Comparison of ENCODE assay signal across 8 mouse cellular contexts in genomic region chr1:43310711-43311695, GRCm38 (mm10).
DNase-seq lines count a peak whose midpoint lies in the region; ATAC-seq and TF ChIP-seq lines count a peak whose summit lies in the region.

No protein-coding gene starts in this region.

- H3K9me3 ChIP-seq in kidney, embryonic 16.5 days (ENCODE audit: low read length): no peaks in the 10 kb centered on the region
- H3K9me3 ChIP-seq in liver, embryonic 11.5 days (ENCODE audit: control insufficient read depth, low read length): no peaks in the 10 kb centered on the region

- H3K9ac ChIP-seq in kidney, embryonic 16.5 days (replicated peaks; ENCODE audit: low read length): no peak overlapping the region; the same call in 1 of the 2 replicates
- H3K9ac ChIP-seq in liver, embryonic 11.5 days (ENCODE audit: low read depth, low read length): no peak overlapping the region

- TF ChIP-seq CTCF in olfactory bulb, adult 2 months (IDR thresholded peaks at IDR 0.05; ENCODE audit: insufficient read depth, low read depth, low read length): no peak

- no peak overlapping the region for H3K4me3 ChIP-seq in kidney, embryonic 16.5 days (ENCODE audit: low read length)
- H3K4me3 ChIP-seq in olfactory bulb, adult 2 months (ENCODE audit: insufficient read depth, low read depth, low read length): no peak overlapping the region
- H3K4me3 ChIP-seq in liver, embryonic 11.5 days (ENCODE audit: low read depth, low read length): no peak overlapping the region

- DNase-seq in right cerebral cortex, adult 18-20 months: peak; percentile 10
- no peak for DNase-seq in right cerebral cortex, postnatal 36 days (ENCODE audit: low spot score in 2 of 2)
- DNase-seq in heart, adult 8-10 months (ENCODE audit: low spot score): peak; percentile 63
- DNase-seq in liver, embryonic 11.5 days (ENCODE audit: low spot score): no peak
- DNase-seq in ovary, postnatal 10 days (ENCODE audit: low spot score): no peak
- no peak for DNase-seq in spleen, postnatal 10 days (ENCODE audit: low spot score in 2 of 2)

- peak overlapping the region; percentile 17 for H3K4me2 ChIP-seq in kidney, embryonic 16.5 days (replicated peaks; ENCODE audit: low read depth, low read length)
- H3K4me2 ChIP-seq in liver, embryonic 11.5 days: no peak overlapping the region

- no peak; the same call in 1 of the 2 replicates for ATAC-seq in kidney, embryonic 16.5 days (ENCODE audit: low FRiP score, low TSS enrichment)
- ATAC-seq in liver, embryonic 11.5 days (replicated peaks; ENCODE audit: low FRiP score): no peak

- H3K36me3 ChIP-seq in kidney, embryonic 16.5 days (ENCODE audit: insufficient read depth, low read length): no peaks in the 10 kb centered on the region
- no peaks in the 10 kb centered on the region for H3K36me3 ChIP-seq in liver, embryonic 11.5 days (ENCODE audit: control insufficient read depth, insufficient read depth, low read length)

- no peaks in the 10 kb centered on the region for H3K27me3 ChIP-seq in kidney, embryonic 16.5 days (ENCODE audit: insufficient read depth, low read length)
- no peaks in the 10 kb centered on the region for H3K27me3 ChIP-seq in liver, embryonic 11.5 days (replicated peaks; ENCODE audit: control insufficient read depth, insufficient read depth, low read length)

- TF ChIP-seq POLR2A in olfactory bulb, adult 2 months (IDR thresholded peaks at IDR 0.05; ENCODE audit: insufficient read depth, low read depth, low read length): no peak

- 49% methylated on average over 16 of the region's 16 CpGs for WGBS in kidney, embryonic 16.5 days
- WGBS in olfactory bulb, adult 2 months: 31% methylated on average over 16 of the region's 16 CpGs
- 77% methylated on average over 16 of the region's 16 CpGs for WGBS in liver, embryonic 11.5 days

- peak overlapping the region; percentile 32 for H3K27ac ChIP-seq in kidney, embryonic 16.5 days (ENCODE audit: low read length)
- peak overlapping the region; percentile 58 for H3K27ac ChIP-seq in olfactory bulb, adult 2 months (ENCODE audit: insufficient read depth, low read depth, low read length)
- H3K27ac ChIP-seq in liver, embryonic 11.5 days (ENCODE audit: low read depth, low read length): no peak overlapping the region

- peaks cover 12% of the 10 kb centered on the region for H3K4me1 ChIP-seq in kidney, embryonic 16.5 days (ENCODE audit: insufficient read depth, low read length)
- H3K4me1 ChIP-seq in olfactory bulb, adult 2 months (ENCODE audit: control insufficient read depth, insufficient read depth, low read length): peaks cover 4% of the 10 kb centered on the region
- no peaks in the 10 kb centered on the region for H3K4me1 ChIP-seq in liver, embryonic 11.5 days (replicated peaks; ENCODE audit: control insufficient read depth, insufficient read depth, low read length)

Comparison
In these comparisons a context has a peak if more than half of its experiments do, and no peak if none do; other contexts are left out.
1. DNase-seq: peak in right cerebral cortex, adult 18-20 months (single experiment) and heart, adult 8-10 months (single experiment); none in right cerebral cortex, postnatal 36 days (0 of 2), liver, embryonic 11.5 days (single experiment), ovary, postnatal 10 days (single experiment) and spleen, postnatal 10 days (0 of 2).